Mouse (Mus musculus) heart, embryonic 16.5 days (tissue): ENCODE results near the gene Crybg2. TPM values are rescaled to one million over a fixed set of nuclear protein-coding genes. Genes with fewer than 3 reads are reported as not detected.
A peak's percentile ranks its signal among the peaks of the same experiment; 100 is the strongest.

Experiments used
- ATAC-seq: fragments of 200-750 bp; cut with Nextera tagmentation; replicated peaks from 2 replicates; pipeline ENCODE4 v1.8.0; 2017; ENCODE audit warnings: moderate number of reproducible peaks; ENCODE audit not compliant: insufficient read depth, low FRiP score; ENCODE audit errors: extremely low read depth
- H3K27ac ChIP-seq: fragments of 300-500 bp; sonication (generic); 2 replicates; pipeline ENCODE4 v1.5.1; 2014; ENCODE audit warnings: mild to moderate bottlenecking, low read length, control low read depth, moderate library complexity
- H3K27me3 ChIP-seq: fragments of 300-500 bp; sonication (generic); 2 replicates; pipeline ENCODE4 v1.6.1; 2014; ENCODE audit warnings: low read length, mixed read lengths; ENCODE audit not compliant: control insufficient read depth, insufficient read depth
- H3K36me3 ChIP-seq: fragments of 300-500 bp; sonication (generic); 2 replicates; pipeline ENCODE4 v1.6.1; 2014; ENCODE audit not compliant: control insufficient read depth, insufficient read depth
- H3K4me1 ChIP-seq: fragments of 300-500 bp; sonication (generic); 2 replicates; pipeline ENCODE4 v1.6.1; 2014; ENCODE audit warnings: low read length, mixed read lengths; ENCODE audit not compliant: control insufficient read depth, insufficient read depth
- H3K4me2 ChIP-seq: fragments of 300-500 bp; sonication (generic); 2 replicates; pipeline ENCODE4 v1.6.1; 2014; ENCODE audit warnings: low read depth, mild to moderate bottlenecking, control low read depth, low read length
- H3K4me3 ChIP-seq: fragments of 300-500 bp; sonication (generic); 2 replicates; pipeline ENCODE4 v1.5.1; 2014; ENCODE audit warnings: mild to moderate bottlenecking, control low read depth, low read length
- H3K9ac ChIP-seq: fragments of 300-500 bp; sonication (generic); 2 replicates; pipeline ENCODE4 v1.6.1; 2014; ENCODE audit warnings: low read length, control low read depth
- H3K9me3 ChIP-seq: fragments of 300-500 bp; sonication (generic); replicated peaks from 2 replicates; pipeline ENCODE4 v1.6.1; 2016; ENCODE audit warnings: low read length; ENCODE audit not compliant: control insufficient read depth
- WGBS: fragments of 180-500 bp; shearing (Covaris S2); extraction: QIAGEN DNeasy Blood & Tissue Kit; methylation state at CpG from one replicate; pipeline ENCODE4 v1.1.7; 2014; 5-methylcytosine and 5-hydroxymethylcytosine counted together
- polyA plus RNA-seq: library from polyadenylated mRNA; unstranded; fragments of >200 nt; fragmentation: Nextera tagmentation; extraction: Ambion mirVana; gene quantifications from 2 replicates; pipeline ENCODE4 v1.2.1, GENCODE M21; 2015

The Crybg2 gene
- polyA plus RNA-seq, 1 experiment from 2014 or later, result 0.91 TPM

- Histone ChIP-seq H3K27ac (no peak overlapping the region), H3K36me3 (no peaks in the 10 kb centered on the region), H3K9me3 (no peaks in the 10 kb centered on the region), H3K9ac (no peak overlapping the region), H3K4me1 (peaks cover 11% of the 10 kb centered on the region), H3K4me2 (no peak overlapping the region), H3K27me3 (no peaks in the 10 kb centered on the region), H3K4me3 (no peak overlapping the region)
- ATAC-seq, result 0 out of 2 replicates have a peak, but pooled peaks have one; percentile 40
- WGBS, result 4% methylated on average over 8 of the region's 8 CpGs
Observed at GRCm38 (mm10) chr4:134052560-134052959, 8.1 kb upstream of the Crybg2 start.

GRCm38 (mm10) chr4:134053538-134053937 lies 7.1 kb upstream of the Crybg2 start, which contains the start of gene Zfp683:
TSS of gene Zfp683 (plus strand) at chr4:134053838.
- no peak within 1 kb of the TSS for H3K4me2 ChIP-seq
- 87% methylated on average over 3 of the region's 3 CpGs for WGBS

GRCm38 (mm10) chr4:134058166-134058715 lies 2.4 kb upstream of the Crybg2 start:
- Histone ChIP-seq H3K27me3 (peaks cover 3% of the 10 kb centered on the region; the same call in 1 of the 2 replicates), H3K9me3 (no peaks in the 10 kb centered on the region), H3K4me2 (peak overlapping the region; percentile 48), H3K4me1 (peaks cover 6% of the 10 kb centered on the region), H3K4me3 (0 out of 2 replicates have a peak overlapping the region, but pooled peaks have one; percentile 7), H3K9ac (no peak overlapping the region), H3K27ac (no peak overlapping the region), H3K36me3 (no peaks in the 10 kb centered on the region)
- WGBS, result 24% methylated on average over 14 of the region's 14 CpGs
- ATAC-seq, result no peak

More at GRCm38 (mm10) chr4:134053538-134053937, 7.1 kb upstream of the Crybg2 start, which contains the start of gene Zfp683:
- no peak for ATAC-seq
- no peak within 1 kb of the TSS for H3K27ac ChIP-seq
- no peaks in the 10 kb centered on the region for H3K9me3 ChIP-seq
- H3K4me1 ChIP-seq, result peaks cover 16% of the 10 kb centered on the region
- H3K4me3 ChIP-seq, result no peak within 1 kb of the TSS
- no peak within 1 kb of the TSS for H3K9ac ChIP-seq
- no peaks in the 10 kb centered on the region for H3K27me3 ChIP-seq
- H3K36me3 ChIP-seq, result no peaks in the 10 kb centered on the region

GRCm38 (mm10) chr4:134058908-134059307 lies 1.7 kb upstream of the Crybg2 start:
- WGBS, result 68% methylated on average over 6 of the region's 6 CpGs
- no peak for ATAC-seq

GRCm38 (mm10) chr4:134061166-134061830 lies 683 bp downstream of the Crybg2 start:
- Histone ChIP-seq H3K4me3 (no peak overlapping the region), H3K4me2 (no peak overlapping the region), H3K9ac (no peak overlapping the region), H3K27ac (peak overlapping the region; percentile 49), H3K9me3 (no peaks in the 10 kb centered on the region), H3K4me1 (peaks cover 6% of the 10 kb centered on the region), H3K36me3 (no peaks in the 10 kb centered on the region), H3K27me3 (peaks cover 12% of the 10 kb centered on the region)
- no peak for ATAC-seq
- WGBS, result 60% methylated on average over 18 of the region's 18 CpGs

More at GRCm38 (mm10) chr4:134058908-134059307, 1.7 kb upstream of the Crybg2 start:
- no peak overlapping the region for H3K9ac ChIP-seq
- no peaks in the 10 kb centered on the region for H3K36me3 ChIP-seq
- H3K4me2 ChIP-seq, result no peak overlapping the region; the same call in 1 of the 2 replicates
- H3K4me1 ChIP-seq, result peaks cover 6% of the 10 kb centered on the region
- H3K4me3 ChIP-seq, result no peak overlapping the region
- no peak overlapping the region for H3K27ac ChIP-seq
- peaks cover 3% of the 10 kb centered on the region; the same call in 1 of the 2 replicates for H3K27me3 ChIP-seq
- no peaks in the 10 kb centered on the region for H3K9me3 ChIP-seq

GRCm38 (mm10) chr4:134061944-134062446 lies 1.4 kb downstream of the Crybg2 start:
- H3K36me3 ChIP-seq, result no peaks in the 10 kb centered on the region
- peak; percentile 15; the same call in 1 of the 2 replicates for ATAC-seq
- no peak overlapping the region for H3K9ac ChIP-seq
- no peak overlapping the region for H3K4me3 ChIP-seq
- H3K27ac ChIP-seq, result no peak overlapping the region; the same call in 1 of the 2 replicates
- H3K4me1 ChIP-seq, result peaks cover 6% of the 10 kb centered on the region
- WGBS, result 49% methylated on average over 8 of the region's 8 CpGs
- peaks cover 12% of the 10 kb centered on the region for H3K27me3 ChIP-seq
- no peak overlapping the region for H3K4me2 ChIP-seq
- H3K9me3 ChIP-seq, result no peaks in the 10 kb centered on the region

- peaks cover 6% of the 10 kb centered on the region for H3K4me1 ChIP-seq
- no peaks in the 10 kb centered on the region for H3K9me3 ChIP-seq
- 55% methylated on average over 8 of the region's 8 CpGs for WGBS
- H3K27me3 ChIP-seq, result peaks cover 12% of the 10 kb centered on the region
- H3K4me3 ChIP-seq, result no peak overlapping the region
- H3K36me3 ChIP-seq, result no peaks in the 10 kb centered on the region
- H3K27ac ChIP-seq, result no peak overlapping the region
- no peak overlapping the region for H3K4me2 ChIP-seq
- no peak for ATAC-seq
- H3K9ac ChIP-seq, result no peak overlapping the region
Observed at GRCm38 (mm10) chr4:134062561-134062960, 1.9 kb downstream of the Crybg2 start.

GRCm38 (mm10) chr4:134065431-134066004 lies 4.9 kb downstream of the Crybg2 start:
- ATAC-seq, result no peak
- no peak overlapping the region for H3K4me3 ChIP-seq
- no peak overlapping the region for H3K9ac ChIP-seq
- H3K27me3 ChIP-seq, result peaks cover 9% of the 10 kb centered on the region
- H3K9me3 ChIP-seq, result no peaks in the 10 kb centered on the region
- no peak overlapping the region for H3K27ac ChIP-seq
- no peaks in the 10 kb centered on the region for H3K36me3 ChIP-seq
- H3K4me2 ChIP-seq, result peak overlapping the region; percentile 5; the same call in 1 of the 2 replicates
- no peaks in the 10 kb centered on the region; the same call in 1 of the 2 replicates for H3K4me1 ChIP-seq
- 27% methylated on average over 23 of the region's 23 CpGs for WGBS
